Mouse (Mus musculus): Measurements from ENCODE around the gene Fam20a. TPM values are rescaled to one million over a fixed set of nuclear protein-coding genes. Genes with fewer than 3 reads are reported as not detected.

Gene Fam20a
- polyA plus RNA-seq, 1 experiment from 2014 or later: 3.3 TPM

GRCm38 (mm10) chr11:109700761-109701160, 21.3 kb downstream of the Fam20a start:
- Histone ChIP-seq H3K9me3 (no peaks in the 10 kb centered on the region), H3K9ac (no peak overlapping the region), H3K27ac (no peak overlapping the region), H3K36me3 (no peaks in the 10 kb centered on the region), H3K27me3 (no peaks in the 10 kb centered on the region), H3K4me1 (peaks cover 6% of the 10 kb centered on the region; the same call in 1 of the 2 replicates), H3K4me2 (replicated peaks) (no peak overlapping the region), H3K4me3 (no peak overlapping the region)
- no peak for ATAC-seq (ENCODE audit: insufficient number of reproducible peaks, insufficient read depth, low FRiP score, low TSS enrichment)
- 77% methylated on average over 6 of the region's 6 CpGs for WGBS

GRCm38 (mm10) chr11:109699784-109700183, 22.3 kb downstream of the Fam20a start:
- H3K36me3 ChIP-seq: no peaks in the 10 kb centered on the region
- no peak for ATAC-seq (ENCODE audit: insufficient number of reproducible peaks, insufficient read depth, low FRiP score, low TSS enrichment)
- H3K9me3 ChIP-seq: no peaks in the 10 kb centered on the region
- H3K9ac ChIP-seq: no peak overlapping the region
- peaks cover 6% of the 10 kb centered on the region; the same call in 1 of the 2 replicates for H3K4me1 ChIP-seq
- WGBS: 55% methylated on average over 2 of the region's 2 CpGs
- H3K4me2 ChIP-seq (replicated peaks): no peak overlapping the region
- no peak overlapping the region for H3K27ac ChIP-seq
- no peaks in the 10 kb centered on the region for H3K27me3 ChIP-seq
- H3K4me3 ChIP-seq: no peak overlapping the region

- no peak for ATAC-seq (ENCODE audit: insufficient number of reproducible peaks, insufficient read depth, low FRiP score, low TSS enrichment)
- 87% methylated on average over 10 of the region's 10 CpGs for WGBS
- peaks cover 4% of the 10 kb centered on the region; the same call in 1 of the 2 replicates for H3K4me1 ChIP-seq
- no peak overlapping the region for H3K9ac ChIP-seq
- H3K36me3 ChIP-seq: no peaks in the 10 kb centered on the region
- H3K27ac ChIP-seq: no peak overlapping the region
- H3K4me2 ChIP-seq (replicated peaks): no peak overlapping the region
- no peaks in the 10 kb centered on the region for H3K9me3 ChIP-seq
- H3K27me3 ChIP-seq: no peaks in the 10 kb centered on the region
- no peak overlapping the region for H3K4me3 ChIP-seq
Observed at GRCm38 (mm10) chr11:109698740-109699139, 23.3 kb downstream of the Fam20a start.

- no peaks in the 10 kb centered on the region for H3K36me3 ChIP-seq
- peaks cover 2% of the 10 kb centered on the region; the same call in 1 of the 2 replicates for H3K4me1 ChIP-seq
- H3K9me3 ChIP-seq: no peaks in the 10 kb centered on the region
- H3K27ac ChIP-seq: no peak overlapping the region
- H3K4me2 ChIP-seq (replicated peaks): no peak overlapping the region
- H3K9ac ChIP-seq: no peak overlapping the region
- 83% methylated on average over 5 of the region's 5 CpGs for WGBS
- no peak overlapping the region for H3K4me3 ChIP-seq
- H3K27me3 ChIP-seq: no peaks in the 10 kb centered on the region
- no peak for ATAC-seq (ENCODE audit: insufficient number of reproducible peaks, insufficient read depth, low FRiP score, low TSS enrichment)
Observed at GRCm38 (mm10) chr11:109697089-109697643, 24.9 kb downstream of the Fam20a start.

- Histone ChIP-seq H3K27me3 (no peaks in the 10 kb centered on the region), H3K9me3 (no peaks in the 10 kb centered on the region), H3K9ac (no peak overlapping the region), H3K36me3 (no peaks in the 10 kb centered on the region), H3K27ac (no peak overlapping the region), H3K4me3 (no peak overlapping the region), H3K4me2 (replicated peaks) (no peak overlapping the region), H3K4me1 (no peaks in the 10 kb centered on the region; the same call in 1 of the 2 replicates)
- WGBS: 87% methylated on average over 4 of the region's 4 CpGs
- ATAC-seq (ENCODE audit: insufficient number of reproducible peaks, insufficient read depth, low FRiP score, low TSS enrichment): no peak
Observed at GRCm38 (mm10) chr11:109696519-109696918, 25.6 kb downstream of the Fam20a start.

- Histone ChIP-seq H3K4me1 (no peaks in the 10 kb centered on the region; the same call in 1 of the 2 replicates), H3K4me3 (no peak overlapping the region), H3K27me3 (no peaks in the 10 kb centered on the region), H3K9ac (no peak overlapping the region), H3K27ac (no peak overlapping the region), H3K9me3 (no peaks in the 10 kb centered on the region), H3K4me2 (replicated peaks) (no peak overlapping the region), H3K36me3 (no peaks in the 10 kb centered on the region)
- 20% methylated on average over 3 of the region's 3 CpGs for WGBS
- ATAC-seq (ENCODE audit: insufficient number of reproducible peaks, insufficient read depth, low FRiP score, low TSS enrichment): no peak
Observed at GRCm38 (mm10) chr11:109692737-109693136, 29.3 kb downstream of the Fam20a start.

- Histone ChIP-seq H3K9me3 (no peaks in the 10 kb centered on the region), H3K4me1 (no peaks in the 10 kb centered on the region; the same call in 1 of the 2 replicates), H3K27me3 (no peaks in the 10 kb centered on the region), H3K4me3 (no peak overlapping the region), H3K36me3 (no peaks in the 10 kb centered on the region), H3K27ac (no peak overlapping the region), H3K4me2 (replicated peaks) (no peak overlapping the region), H3K9ac (no peak overlapping the region)
- 88% methylated on average over 4 of the region's 4 CpGs for WGBS
- ATAC-seq (ENCODE audit: insufficient number of reproducible peaks, insufficient read depth, low FRiP score, low TSS enrichment): no peak
Observed at GRCm38 (mm10) chr11:109689539-109689938, 32.5 kb downstream of the Fam20a start.

GRCm38 (mm10) chr11:109682221-109682620, 39.9 kb downstream of the Fam20a start:
- H3K9ac ChIP-seq: no peak overlapping the region
- H3K4me2 ChIP-seq (replicated peaks): no peak overlapping the region
- no peak for ATAC-seq (ENCODE audit: insufficient number of reproducible peaks, insufficient read depth, low FRiP score, low TSS enrichment)
- no peak overlapping the region for H3K4me3 ChIP-seq
- no peak overlapping the region for H3K27ac ChIP-seq
- H3K4me1 ChIP-seq: no peaks in the 10 kb centered on the region
- H3K36me3 ChIP-seq: no peaks in the 10 kb centered on the region
- 88% methylated on average over 6 of the region's 6 CpGs for WGBS
- H3K27me3 ChIP-seq: no peaks in the 10 kb centered on the region
- H3K9me3 ChIP-seq: no peaks in the 10 kb centered on the region

- H3K27ac ChIP-seq: no peak overlapping the region
- H3K36me3 ChIP-seq: no peaks in the 10 kb centered on the region
- H3K4me2 ChIP-seq (replicated peaks): no peak overlapping the region
- no peak for ATAC-seq (ENCODE audit: insufficient number of reproducible peaks, insufficient read depth, low FRiP score, low TSS enrichment)
- WGBS: 81% methylated on average over 3 of the region's 3 CpGs
- H3K4me3 ChIP-seq: no peak overlapping the region
- H3K27me3 ChIP-seq: no peaks in the 10 kb centered on the region
- H3K4me1 ChIP-seq: no peaks in the 10 kb centered on the region
- no peak overlapping the region for H3K9ac ChIP-seq
- no peaks in the 10 kb centered on the region for H3K9me3 ChIP-seq
Observed at GRCm38 (mm10) chr11:109681556-109681955, 40.5 kb downstream of the Fam20a start.

GRCm38 (mm10) chr11:109680934-109681333, 41.1 kb downstream of the Fam20a start:
- WGBS: 80% methylated on average over 9 of the region's 9 CpGs

GRCm38 (mm10) chr11:109678291-109678690, 43.8 kb downstream of the Fam20a start:
- H3K36me3 ChIP-seq: no peaks in the 10 kb centered on the region
- ATAC-seq (ENCODE audit: insufficient number of reproducible peaks, insufficient read depth, low FRiP score, low TSS enrichment): no peak
- no peaks in the 10 kb centered on the region for H3K9me3 ChIP-seq
- no peaks in the 10 kb centered on the region for H3K27me3 ChIP-seq
- no peak overlapping the region for H3K4me2 ChIP-seq (replicated peaks)
- no peak overlapping the region for H3K4me3 ChIP-seq
- no peak overlapping the region for H3K27ac ChIP-seq
- WGBS: 77% methylated on average over 12 of the region's 12 CpGs
- no peak overlapping the region for H3K9ac ChIP-seq
- H3K4me1 ChIP-seq: no peaks in the 10 kb centered on the region

More at GRCm38 (mm10) chr11:109680934-109681333, 41.1 kb downstream of the Fam20a start:
- Histone ChIP-seq H3K4me1 (no peaks in the 10 kb centered on the region), H3K9ac (no peak overlapping the region), H3K9me3 (no peaks in the 10 kb centered on the region), H3K27me3 (no peaks in the 10 kb centered on the region), H3K4me2 (replicated peaks) (no peak overlapping the region), H3K4me3 (no peak overlapping the region), H3K36me3 (no peaks in the 10 kb centered on the region), H3K27ac (no peak overlapping the region)
- ATAC-seq (ENCODE audit: insufficient number of reproducible peaks, insufficient read depth, low FRiP score, low TSS enrichment): no peak

- no peaks in the 10 kb centered on the region for H3K9me3 ChIP-seq
- H3K36me3 ChIP-seq: no peaks in the 10 kb centered on the region
- no peaks in the 10 kb centered on the region for H3K4me1 ChIP-seq
- no peak overlapping the region for H3K27ac ChIP-seq
- H3K27me3 ChIP-seq: no peaks in the 10 kb centered on the region
- no peak overlapping the region for H3K4me3 ChIP-seq
- 62% methylated on average over 12 of the region's 12 CpGs for WGBS
- H3K4me2 ChIP-seq (replicated peaks): no peak overlapping the region
- no peak overlapping the region for H3K9ac ChIP-seq
- no peak for ATAC-seq (ENCODE audit: insufficient number of reproducible peaks, insufficient read depth, low FRiP score, low TSS enrichment)
Observed at GRCm38 (mm10) chr11:109676621-109677373, 45.3 kb downstream of the Fam20a start.

Measured in embryonic facial prominence, embryonic 12.5 days (tissue).